8 mouse cellular contexts compared by ENCODE assay signal in genomic region chr3:22076561-22076935, GRCm38 (mm10). TPM values are rescaled to one million over a fixed set of nuclear protein-coding genes. Genes with fewer than 3 reads are reported as not detected.
A peak's percentile ranks its signal among the peaks of the same experiment; 100 is the strongest.
DNase-seq lines count a peak whose midpoint lies in the region; ATAC-seq and TF ChIP-seq lines count a peak whose summit lies in the region.

Gene Tbl1xr1, plus strand, starts transcription at chr3:22076652.

- DNase-seq in cerebellum, adult 11-12 months = peak; percentile 97
- DNase-seq in forebrain, postnatal 0 days = peak; percentile 93
- peak; percentile 94 to 95 for DNase-seq in heart, postnatal 36 days
- DNase-seq in layer of hippocampus, adult 2 months (ENCODE audit: low spot score in 2 of 2) = peak; percentile 93
- peak; percentile 82 for DNase-seq in ovary, postnatal 10 days (ENCODE audit: low spot score)
- DNase-seq in thymus, postnatal 10 days (ENCODE audit: low spot score in 2 of 2) = peak; percentile 93 to 94

- H3K4me2 ChIP-seq in forebrain, postnatal 0 days (ENCODE audit: low read depth) = peak within 1 kb of the TSS; percentile 74
- peak within 1 kb of the TSS; percentile 82 for H3K4me2 ChIP-seq in lung, embryonic 15.5 days

- peaks cover 6% of the 10 kb centered on the region; the same call in 1 of the 2 replicates for H3K36me3 ChIP-seq in ES-Bruce4 (ENCODE audit: control insufficient read depth, insufficient read depth, low read length, poor library complexity, severe bottlenecking)
- H3K36me3 ChIP-seq in forebrain, postnatal 0 days (ENCODE audit: insufficient read depth) = no peaks in the 10 kb centered on the region
- H3K36me3 ChIP-seq in lung, embryonic 15.5 days = 0 out of 2 replicates have a peak, but pooled peaks cover 4% of the 10 kb centered on the region

- H3K9ac ChIP-seq in ES-Bruce4 (ENCODE audit: low read depth, poor library complexity, severe bottlenecking) = peak within 1 kb of the TSS; percentile 100
- peak within 1 kb of the TSS; percentile 88 for H3K9ac ChIP-seq in forebrain, postnatal 0 days
- H3K9ac ChIP-seq in lung, embryonic 15.5 days = peak within 1 kb of the TSS; percentile 95

- no peak for TF ChIP-seq EP300 in ES-Bruce4 (IDR thresholded peaks at IDR 0.05; ENCODE audit: insufficient read depth, low read depth, low read length)

- H3K4me1 ChIP-seq in ES-Bruce4 (ENCODE audit: control insufficient read depth, insufficient read depth, low read length) = peaks cover 2% of the 10 kb centered on the region
- H3K4me1 ChIP-seq in forebrain, postnatal 0 days (ENCODE audit: insufficient read depth) = peaks cover 16% of the 10 kb centered on the region
- peaks cover 37% of the 10 kb centered on the region for H3K4me1 ChIP-seq in lung, embryonic 15.5 days

- WGBS in forebrain, postnatal 0 days = under 1% methylated on average over 35 of the region's 46 CpGs
- 2% methylated on average over 29 of the region's 46 CpGs for WGBS in lung, embryonic 15.5 days

- TF ChIP-seq CTCF in ES-Bruce4 (IDR thresholded peaks at IDR 0.05; ENCODE audit: low read depth, low read length) = no peak
- no peak for TF ChIP-seq CTCF in forebrain, postnatal 0 days (IDR thresholded peaks at IDR 0.05; ENCODE audit: low read depth)
- TF ChIP-seq CTCF in layer of hippocampus, adult 2 months (conservative IDR thresholded peaks at IDR 0.05) = no peak

- no peaks in the 10 kb centered on the region for H3K27me3 ChIP-seq in ES-Bruce4 (ENCODE audit: control insufficient read depth, insufficient read depth, low read length, poor library complexity, severe bottlenecking)
- no peaks in the 10 kb centered on the region for H3K27me3 ChIP-seq in forebrain, postnatal 0 days (ENCODE audit: insufficient read depth, low read length)
- no peaks in the 10 kb centered on the region for H3K27me3 ChIP-seq in lung, embryonic 15.5 days

- H3K4me3 ChIP-seq in ES-Bruce4 (ENCODE audit: low read depth, low read length) = peak within 1 kb of the TSS; percentile 99
- H3K4me3 ChIP-seq in forebrain, postnatal 0 days (ENCODE audit: low read depth, low read length) = peak within 1 kb of the TSS; percentile 94
- peak within 1 kb of the TSS; percentile 77 for H3K4me3 ChIP-seq in layer of hippocampus, adult 2 months
- H3K4me3 ChIP-seq in lung, embryonic 15.5 days = peak within 1 kb of the TSS; percentile 98

- ATAC-seq in forebrain, postnatal 0 days = peak; percentile 85
- peak; percentile 89 for ATAC-seq in lung, embryonic 15.5 days (ENCODE audit: borderline replicate concordance, extremely low read depth, low FRiP score, low TSS enrichment)

- no peak for TF ChIP-seq POLR2A in ES-Bruce4 (IDR thresholded peaks at IDR 0.05; ENCODE audit: insufficient read depth, low read length)

- H3K9me3 ChIP-seq in ES-Bruce4 (replicated peaks; ENCODE audit: control insufficient read depth, insufficient read depth, low read length, poor library complexity, severe bottlenecking) = no peaks in the 10 kb centered on the region
- H3K9me3 ChIP-seq in forebrain, postnatal 0 days (ENCODE audit: low read length) = no peaks in the 10 kb centered on the region
- no peaks in the 10 kb centered on the region for H3K9me3 ChIP-seq in lung, embryonic 15.5 days

- intact Hi-C loops in heart, postnatal 36 days (cut with DNase I) = loop anchor here (1.0 to 10.0 kb wide), 13 partner anchors 90 to 1419 kb away; no protein-coding TSS in a partner anchor

- peak within 1 kb of the TSS; percentile 91 for H3K27ac ChIP-seq in ES-Bruce4 (ENCODE audit: insufficient read depth, low read length)
- peak within 1 kb of the TSS; percentile 99 for H3K27ac ChIP-seq in forebrain, postnatal 0 days (ENCODE audit: low read depth, low read length)
- H3K27ac ChIP-seq in layer of hippocampus, adult 2 months = peak within 1 kb of the TSS; percentile 100
- H3K27ac ChIP-seq in lung, embryonic 15.5 days = peak within 1 kb of the TSS; percentile 99

RNA-seq across cellular contexts. Expression of gene Tbl1xr1, which starts in this region (rescaled TPM):
- 50.0 and 64.4 TPM in 2 replicates for polyA plus RNA-seq in ES-Bruce4 (2011; ENCODE audit: insufficient read depth, insufficient read length, low read depth, missing spikeins)
- total RNA-seq in forebrain, postnatal 0 days (2014; rRNA removed) = 35.3 and 44.9 TPM in 2 replicates
- polyA plus RNA-seq in forebrain, postnatal 0 days (2015; fragmentation: Nextera tagmentation; extraction: Ambion mirVana) = 5.2 and 7.5 TPM in 2 replicates
- total RNA-seq in heart, postnatal 36 days (2021) = 10 to 100 TPM; 74.4 to 80.5 TPM
- 100 to 1,000 TPM; 154 to 161 TPM for total RNA-seq in layer of hippocampus, adult 2 months (2021)
- 19.1 and 29.0 TPM in 2 replicates for polyA plus RNA-seq in lung, embryonic 15.5 days (2015; fragmentation: Nextera tagmentation; extraction: Ambion mirVana)

Comparison
In these comparisons a context has a peak if more than half of its experiments do, and no peak if none do; other contexts are left out.
1. Peak in every context shown above with its lines: DNase-seq, ATAC-seq, H3K4me3 ChIP-seq and H3K27ac ChIP-seq.